Mouse (Mus musculus) liver, embryonic 11.5 days (tissue): ENCODE measurements around the gene Psma7. TPM values are rescaled to one million over a fixed set of nuclear protein-coding genes. Genes with fewer than 3 reads are reported as not detected.

Source experiments
- ATAC-seq: fragments of 200-750 bp; cut with Nextera tagmentation; replicated peaks from 2 replicates; pipeline ENCODE4 v1.8.0; 2017; ENCODE audit warnings: moderate number of reproducible peaks, mild to moderate bottlenecking, moderate TSS enrichment, moderate library complexity; ENCODE audit not compliant: low FRiP score
- DNase-seq: peaks from one replicate; pipeline ENCODE4 v3.0.0-alpha.2; 2017; ENCODE audit warnings: low spot score
- H3K27ac ChIP-seq: fragments of 300-500 bp; sonication (generic); 2 replicates; pipeline ENCODE4 v1.5.1; 2014; ENCODE audit warnings: mild to moderate bottlenecking, low read depth, low read length, control low read depth
- H3K27me3 ChIP-seq: fragments of 300-500 bp; sonication (generic); replicated peaks from 2 replicates; pipeline ENCODE4 v1.6.1; 2014; ENCODE audit warnings: low read length, mixed read lengths; ENCODE audit not compliant: control insufficient read depth, insufficient read depth
- H3K36me3 ChIP-seq: fragments of 300-500 bp; sonication (generic); 2 replicates; pipeline ENCODE4 v1.6.1; 2014; ENCODE audit warnings: mild to moderate bottlenecking, low read length, moderate library complexity, mixed read lengths; ENCODE audit not compliant: control insufficient read depth, insufficient read depth
- H3K4me1 ChIP-seq: fragments of 300-500 bp; sonication (generic); replicated peaks from 2 replicates; pipeline ENCODE4 v1.6.1; 2014; ENCODE audit warnings: low read length, mixed read lengths; ENCODE audit not compliant: control insufficient read depth, insufficient read depth
- H3K4me2 ChIP-seq: fragments of 300-500 bp; sonication (generic); 2 replicates; pipeline ENCODE4 v1.6.1; 2014; ENCODE audit warnings: mild to moderate bottlenecking, control low read depth, moderate library complexity
- H3K4me3 ChIP-seq: fragments of 300-500 bp; sonication (generic); 2 replicates; pipeline ENCODE4 v1.5.1; 2014; ENCODE audit warnings: low read depth, low read length, control low read depth
- H3K9ac ChIP-seq: fragments of 300-500 bp; sonication (generic); 2 replicates; pipeline ENCODE4 v1.6.1; 2014; ENCODE audit warnings: low read depth, low read length, control low read depth
- H3K9me3 ChIP-seq: fragments of 300-500 bp; sonication (generic); 2 replicates; pipeline ENCODE4 v1.6.1; 2016; ENCODE audit warnings: low read length, inconsistent platforms, mixed read lengths; ENCODE audit not compliant: control insufficient read depth
- WGBS: fragments of 180-500 bp; shearing (Covaris S2); extraction: QIAGEN DNeasy Blood & Tissue Kit; methylation state at CpG from one replicate; pipeline ENCODE4 v1.1.7; 2014; 5-methylcytosine and 5-hydroxymethylcytosine counted together
- polyA plus RNA-seq: library from polyadenylated mRNA; unstranded; fragments of >200 nt; fragmentation: Nextera tagmentation; extraction: Ambion mirVana; gene quantifications from 2 replicates; pipeline ENCODE4 v1.2.1, GENCODE M21; 2014

Gene Psma7
- polyA plus RNA-seq, 1 experiment from 2014 or later, result 721 TPM

GRCm38 (mm10) chr2:180051986-180052733, 9.9 kb upstream of the Psma7 start:
- no peak overlapping the region for H3K4me3 ChIP-seq
- no peaks in the 10 kb centered on the region for H3K4me1 ChIP-seq
- no peak overlapping the region for H3K9ac ChIP-seq
- H3K4me2 ChIP-seq, result no peak overlapping the region
- no peaks in the 10 kb centered on the region for H3K9me3 ChIP-seq
- DNase-seq (no peak), ATAC-seq (no peak)
- WGBS, result 86% methylated on average over 14 of the region's 14 CpGs
- no peak overlapping the region for H3K27ac ChIP-seq
- H3K27me3 ChIP-seq, result no peaks in the 10 kb centered on the region
- peaks cover 14% of the 10 kb centered on the region for H3K36me3 ChIP-seq

GRCm38 (mm10) chr2:180050986-180051385, 8.8 kb upstream of the Psma7 start:
- DNase-seq (peak; percentile 71), ATAC-seq (peak; percentile 70)
- Histone ChIP-seq H3K36me3 (peaks cover 14% of the 10 kb centered on the region), H3K27ac (no peak overlapping the region), H3K4me1 (no peaks in the 10 kb centered on the region), H3K4me2 (no peak overlapping the region), H3K9ac (no peak overlapping the region), H3K9me3 (no peaks in the 10 kb centered on the region), H3K27me3 (no peaks in the 10 kb centered on the region), H3K4me3 (no peak overlapping the region)
- 23% methylated on average over 5 of the region's 5 CpGs for WGBS

GRCm38 (mm10) chr2:180047980-180048635, 5.9 kb upstream of the Psma7 start:
- WGBS, result 91% methylated on average over 18 of the region's 18 CpGs
- H3K9ac ChIP-seq, result no peak overlapping the region

GRCm38 (mm10) chr2:180047580-180047979, 5.3 kb upstream of the Psma7 start:
- H3K27me3 ChIP-seq, result no peaks in the 10 kb centered on the region
- no peak for ATAC-seq
- no peak overlapping the region for H3K4me3 ChIP-seq
- no peak overlapping the region for H3K4me2 ChIP-seq
- H3K27ac ChIP-seq, result no peak overlapping the region
- no peaks in the 10 kb centered on the region for H3K9me3 ChIP-seq
- peaks cover 2% of the 10 kb centered on the region; the same call in 1 of the 2 replicates for H3K36me3 ChIP-seq
- no peaks in the 10 kb centered on the region; the same call in none of the 2 replicates for H3K4me1 ChIP-seq
- WGBS, result 77% methylated on average over 3 of the region's 3 CpGs
- DNase-seq, result no peak
- H3K9ac ChIP-seq, result no peak overlapping the region

More at GRCm38 (mm10) chr2:180047980-180048635, 5.9 kb upstream of the Psma7 start:
- no peak for DNase-seq
- no peaks in the 10 kb centered on the region for H3K9me3 ChIP-seq
- H3K27ac ChIP-seq, result no peak overlapping the region
- H3K27me3 ChIP-seq, result no peaks in the 10 kb centered on the region
- H3K4me1 ChIP-seq, result no peaks in the 10 kb centered on the region; the same call in none of the 2 replicates
- ATAC-seq, result no peak
- no peak overlapping the region for H3K4me3 ChIP-seq
- no peak overlapping the region for H3K4me2 ChIP-seq
- peaks cover 4% of the 10 kb centered on the region; the same call in 1 of the 2 replicates for H3K36me3 ChIP-seq

- H3K4me2 ChIP-seq, result no peak overlapping the region
- no peak overlapping the region for H3K9ac ChIP-seq
- no peak for ATAC-seq
- no peaks in the 10 kb centered on the region for H3K27me3 ChIP-seq
- H3K36me3 ChIP-seq, result peaks cover 5% of the 10 kb centered on the region; the same call in 1 of the 2 replicates
- no peak for DNase-seq
- 41% methylated on average over 4 of the region's 4 CpGs for WGBS
- no peak overlapping the region for H3K27ac ChIP-seq
- no peaks in the 10 kb centered on the region for H3K9me3 ChIP-seq
- no peak overlapping the region for H3K4me3 ChIP-seq
- H3K4me1 ChIP-seq, result peaks cover 9% of the 10 kb centered on the region
Measured at GRCm38 (mm10) chr2:180045283-180045682, 3.0 kb upstream of the Psma7 start.

GRCm38 (mm10) chr2:180042858-180043515, 754 bp upstream of the Psma7 start:
- Histone ChIP-seq H3K36me3 (peaks cover 13% of the 10 kb centered on the region), H3K4me2 (peak overlapping the region; percentile 99), H3K4me1 (peaks cover 12% of the 10 kb centered on the region), H3K9me3 (no peaks in the 10 kb centered on the region), H3K4me3 (peak overlapping the region; percentile 98), H3K9ac (peak overlapping the region; percentile 91), H3K27me3 (no peaks in the 10 kb centered on the region), H3K27ac (peak overlapping the region; percentile 92)
- WGBS, result under 1% methylated on average over 66 of the region's 66 CpGs
- ATAC-seq (peak; percentile 44), DNase-seq (peak; percentile 82)

GRCm38 (mm10) chr2:180041577-180042255, 517 bp downstream of the Psma7 start:
- DNase-seq (no peak), ATAC-seq (peak; percentile 53)
- Histone ChIP-seq H3K36me3 (peaks cover 22% of the 10 kb centered on the region), H3K9ac (peak overlapping the region; percentile 91), H3K27ac (peak overlapping the region; percentile 92), H3K9me3 (no peaks in the 10 kb centered on the region), H3K4me1 (peaks cover 12% of the 10 kb centered on the region), H3K27me3 (no peaks in the 10 kb centered on the region), H3K4me3 (peak overlapping the region; percentile 98), H3K4me2 (peak overlapping the region; percentile 99)
- WGBS, result 1% methylated on average over 63 of the region's 66 CpGs

- WGBS, result 46% methylated on average over 6 of the region's 6 CpGs
- H3K9me3 ChIP-seq, result no peaks in the 10 kb centered on the region
- H3K27ac ChIP-seq, result no peak overlapping the region
- H3K36me3 ChIP-seq, result peaks cover 35% of the 10 kb centered on the region
- H3K4me1 ChIP-seq, result peaks cover 12% of the 10 kb centered on the region
- DNase-seq (no peak), ATAC-seq (no peak)
- no peaks in the 10 kb centered on the region for H3K27me3 ChIP-seq
- peak overlapping the region; percentile 98 for H3K4me3 ChIP-seq
- H3K4me2 ChIP-seq, result peak overlapping the region; percentile 99
- H3K9ac ChIP-seq, result peak overlapping the region; percentile 91
Measured at GRCm38 (mm10) chr2:180040406-180040805, 1.8 kb downstream of the Psma7 start.
